Mouse (Mus musculus): Measurements from ENCODE around the gene Zfp563.

The Zfp563 gene

GRCm38 (mm10) chr17:33089220-33089949, at the start of gene Zfp563:
Zfp563 (plus strand) TSS chr17:33089310.
- peak; percentile 88 for DNase-seq

GRCm38 (mm10) chr17:33058791-33059190, 30.3 kb upstream of the Zfp563 start:
- no peak for DNase-seq

- DNase-seq = no peak
Measured at GRCm38 (mm10) chr17:33063001-33063400, 26.1 kb upstream of the Zfp563 start.

GRCm38 (mm10) chr17:33067958-33068357, 21.2 kb upstream of the Zfp563 start, which contains the start of gene 4921501E09Rik:
4921501E09Rik (minus strand) TSS chr17:33068058.
- no peak for DNase-seq

- no peak for DNase-seq
Measured at GRCm38 (mm10) chr17:33091630-33092029, 2.5 kb downstream of the Zfp563 start.

GRCm38 (mm10) chr17:33092391-33093193, 3.5 kb downstream of the Zfp563 start:
- peak; percentile 80 for DNase-seq

GRCm38 (mm10) chr17:33097396-33097795, 8.3 kb downstream of the Zfp563 start:
- DNase-seq = no peak

GRCm38 (mm10) chr17:33124546-33124945, 35.4 kb downstream of the Zfp563 start:
- no peak for DNase-seq

GRCm38 (mm10) chr17:33126257-33126656, 37.1 kb downstream of the Zfp563 start:
- no peak for DNase-seq

GRCm38 (mm10) chr17:33139261-33139820, 50.2 kb downstream of the Zfp563 start, which contains the start of gene Morc2b:
Morc2b (minus strand) TSS chr17:33139683.
- DNase-seq = no peak
